Mouse (Mus musculus) G1E-ER4 (cell line): Measurements from ENCODE around the gene Arhgap9. TPM values are rescaled to one million over a fixed set of nuclear protein-coding genes. Genes with fewer than 3 reads are reported as not detected.

ENCODE experiments used
- GATA1 ChIP-seq: IDR thresholded peaks from one replicate; pipeline ENCODE4 v1.8.0; 2012; ENCODE audit warnings: low read length, inconsistent platforms
- polyA plus RNA-seq: library from polyadenylated mRNA; stranded (reverse); fragments of >175 nt; gene quantifications from 2 replicates; pipeline ENCODE4 v1.2.3, GENCODE M21; 2012

Arhgap9 gene
- polyA plus RNA-seq, 1 experiment = 32.2 TPM

- TF ChIP-seq GATA1 = no peak
Observed at GRCm38 (mm10) chr10:127311476-127312355, 10.0 kb upstream of the Arhgap9 start, which contains the start of gene Mars. Gene Mars, minus strand, starts transcription at chr10:127311786.

DNA sequence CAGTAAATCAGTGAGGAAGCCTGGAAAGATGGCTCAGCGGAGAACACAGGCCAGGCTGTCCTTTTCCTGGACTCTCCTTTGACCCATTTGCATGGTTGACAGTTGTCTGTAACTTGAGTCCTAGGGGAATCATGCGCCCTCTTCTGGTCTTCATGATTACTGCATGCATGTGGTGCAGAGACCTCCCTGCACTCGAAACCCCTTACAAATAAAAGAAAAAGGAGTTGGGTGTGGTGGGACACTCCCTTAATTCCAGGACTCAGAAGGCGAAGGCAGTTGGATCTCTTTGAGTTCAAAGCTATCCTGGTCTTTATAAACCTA lies 9.4 kb upstream of the Arhgap9 start:
- TF ChIP-seq GATA1 = no peak

DNA sequence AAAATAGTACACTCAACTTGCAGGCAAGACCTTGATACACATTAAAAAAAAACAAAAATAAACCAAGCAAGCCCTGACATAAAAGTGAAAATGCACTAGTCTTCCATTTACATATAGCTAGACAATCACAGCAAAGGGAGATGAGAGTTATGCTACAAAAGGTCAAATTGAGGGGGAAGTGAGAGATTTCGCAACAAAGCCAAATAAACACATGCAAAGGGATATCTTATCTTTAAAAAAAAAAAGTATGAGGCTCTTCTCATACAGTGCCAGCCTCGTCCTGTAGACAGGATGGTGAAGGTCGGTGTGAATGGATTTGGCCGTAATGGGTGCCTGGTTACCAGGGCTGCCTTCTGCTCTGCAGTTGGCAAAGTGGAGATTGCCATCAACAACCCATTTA lies 8.9 kb upstream of the Arhgap9 start:
- TF ChIP-seq GATA1 = no peak

DNA sequence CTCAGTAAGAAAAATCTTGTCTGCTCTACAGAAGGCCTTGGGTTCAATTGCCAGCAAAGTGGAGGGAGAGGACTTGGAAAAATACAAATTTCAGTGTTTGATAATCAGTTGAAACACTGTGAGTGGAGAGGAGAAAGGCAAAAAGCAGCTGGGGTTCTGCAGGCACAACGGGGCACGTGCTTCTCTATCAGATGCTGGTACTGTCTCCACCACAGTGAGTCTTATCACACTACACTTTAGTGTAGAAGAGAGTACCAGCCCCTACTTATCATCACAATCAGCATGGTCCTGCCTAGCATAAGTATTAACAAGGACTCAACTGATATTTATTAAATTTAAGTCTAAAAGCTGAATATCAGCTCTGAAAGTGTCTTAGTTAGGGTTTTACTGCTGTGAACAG lies 4.5 kb upstream of the Arhgap9 start:
- peak; percentile 69 for TF ChIP-seq GATA1

DNA sequence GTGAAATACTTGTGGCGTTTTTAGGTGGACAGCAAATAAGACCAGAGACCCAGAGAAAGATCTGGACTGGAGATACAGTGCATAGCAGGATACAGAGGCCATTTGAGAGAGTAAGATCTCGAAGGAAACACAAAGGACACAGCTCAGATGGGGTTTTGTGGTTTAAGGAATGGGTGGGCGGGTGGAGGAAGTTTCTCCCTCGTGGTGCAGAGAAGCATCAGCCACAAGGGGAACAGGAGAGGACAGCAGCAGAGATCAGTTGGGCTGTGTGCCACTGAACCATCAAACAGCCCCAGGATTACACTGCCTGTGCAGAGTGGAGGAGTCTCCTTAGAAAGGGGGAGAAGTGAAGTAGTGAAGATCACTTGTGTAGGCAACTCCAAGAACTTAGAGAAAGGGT lies 3.8 kb upstream of the Arhgap9 start:
- no peak for TF ChIP-seq GATA1

DNA sequence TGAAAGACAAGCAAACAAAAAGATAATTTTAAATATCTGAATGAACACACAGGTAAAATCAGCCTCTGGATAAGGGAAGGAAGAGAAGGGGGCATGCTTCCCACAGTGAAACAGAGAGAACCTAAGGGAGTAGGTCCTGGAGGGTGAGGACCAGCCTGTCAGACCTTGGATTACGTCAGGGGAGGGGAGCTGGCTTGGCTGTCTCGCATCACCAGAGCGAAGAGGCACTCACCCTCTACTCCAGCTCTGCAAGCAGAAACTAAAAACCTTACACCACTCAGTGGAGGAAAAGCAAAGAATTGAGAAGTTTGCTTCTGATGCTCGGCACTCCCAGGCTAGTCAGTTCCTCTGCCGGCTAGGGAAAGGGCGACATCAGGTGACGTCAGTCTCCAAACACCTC lies 1.8 kb upstream of the Arhgap9 start:
- no peak for TF ChIP-seq GATA1

- no peak for TF ChIP-seq GATA1
Observed at GRCm38 (mm10) chr10:127322178-127322577, 414 bp downstream of the Arhgap9 start.

DNA sequence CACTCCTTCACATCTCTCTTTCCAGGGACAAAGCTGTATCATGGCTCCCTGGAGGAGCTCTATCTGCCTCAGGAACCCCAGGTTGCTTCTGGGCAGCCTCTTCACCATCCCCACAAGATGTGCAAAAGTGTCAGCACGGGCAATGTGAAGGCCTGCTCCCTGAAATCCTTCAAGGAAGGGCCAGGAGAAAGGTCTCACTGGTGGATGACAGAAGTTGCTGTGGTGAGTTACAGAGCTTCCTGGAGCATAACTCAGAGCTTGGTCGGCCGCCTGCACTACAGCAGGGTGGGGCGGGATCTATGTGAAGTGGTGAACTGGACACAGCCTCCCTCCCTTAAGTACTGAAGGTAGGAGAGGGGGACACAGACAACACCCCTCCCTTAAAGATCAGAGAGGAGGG lies 905 bp downstream of the Arhgap9 start:
- TF ChIP-seq GATA1 = no peak

- TF ChIP-seq GATA1 = no peak
Observed at GRCm38 (mm10) chr10:127323131-127323855, 1.5 kb downstream of the Arhgap9 start.

DNA sequence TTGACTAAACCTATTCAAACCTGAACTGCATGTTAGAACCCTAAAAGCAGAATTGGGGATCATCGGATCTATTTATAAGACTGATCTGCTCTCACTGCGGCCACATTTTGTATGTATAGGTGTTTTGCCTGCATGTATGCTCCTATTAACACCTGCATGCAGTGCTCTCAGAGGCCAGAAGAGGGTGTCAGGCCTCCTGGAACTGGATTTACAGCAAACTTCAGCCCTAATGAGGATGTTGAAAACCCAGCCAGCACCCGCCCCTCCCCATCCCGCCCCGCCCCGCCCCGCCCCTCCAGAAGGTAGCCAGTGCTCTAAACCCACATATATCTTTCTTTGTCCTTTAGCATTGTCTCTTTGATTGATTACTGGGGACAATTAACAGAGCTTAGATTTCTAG lies 2.7 kb downstream of the Arhgap9 start:
- TF ChIP-seq GATA1 = no peak

GRCm38 (mm10) chr10:127325454-127326016 lies 3.8 kb downstream of the Arhgap9 start:
- TF ChIP-seq GATA1 = no peak

DNA sequence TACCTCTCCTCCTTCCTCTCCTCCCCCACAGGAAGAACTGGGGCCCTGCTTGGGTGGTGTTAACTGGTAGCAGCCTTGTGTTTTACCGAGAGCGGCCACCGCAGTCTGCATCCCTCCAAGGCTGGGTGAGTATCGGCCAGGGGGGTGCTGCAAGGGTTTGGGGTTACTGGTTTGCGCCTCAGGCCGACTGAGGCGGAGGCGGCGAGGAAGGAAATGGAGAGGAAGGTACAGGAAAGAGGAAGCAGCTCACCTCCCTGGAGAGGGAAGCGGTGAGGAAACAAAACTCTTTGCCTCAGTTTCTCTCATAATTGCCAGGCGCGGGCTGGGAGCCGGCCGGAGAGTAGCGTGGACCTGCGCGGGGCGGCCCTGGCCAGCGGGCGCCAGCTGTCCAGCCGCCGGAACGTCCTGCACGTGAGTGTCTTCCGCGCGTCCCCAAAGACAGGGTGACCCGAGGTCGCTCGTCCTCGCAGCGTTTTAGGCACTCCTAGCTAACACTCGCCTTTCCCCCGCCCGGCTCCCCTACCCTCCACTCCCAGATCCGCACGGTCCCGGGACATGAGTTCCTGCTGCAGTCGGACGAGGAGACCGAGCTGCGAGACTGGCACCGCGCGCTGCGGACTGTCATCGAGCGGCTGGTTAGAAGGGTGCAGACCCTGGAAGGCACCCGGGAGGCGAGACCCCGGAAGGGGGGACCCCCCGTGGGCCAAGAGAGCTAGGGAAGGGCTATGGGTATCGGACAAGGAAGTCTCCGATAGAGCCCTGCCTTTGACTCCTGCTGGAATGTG lies 4.4 kb downstream of the Arhgap9 start:
- no peak for TF ChIP-seq GATA1

DNA sequence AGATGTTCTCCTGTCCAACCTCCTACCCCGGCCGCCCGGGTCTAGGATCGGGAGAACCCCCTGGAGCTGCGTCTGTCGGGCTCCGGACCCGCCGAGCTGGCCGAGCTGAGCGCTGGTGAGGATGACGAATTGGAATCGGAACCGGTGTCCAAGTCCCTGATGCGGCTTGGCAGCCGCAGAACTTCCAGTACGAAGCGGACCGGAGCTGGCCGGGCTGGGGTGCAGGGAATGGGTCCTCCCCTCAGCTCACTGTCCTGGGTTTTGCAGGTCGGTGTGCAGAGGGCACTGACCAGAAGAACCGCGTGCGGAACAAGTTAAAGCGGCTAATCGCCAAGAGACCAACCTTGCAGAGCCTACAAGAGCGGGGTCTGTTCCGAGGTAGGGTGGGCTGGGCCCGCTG lies 5.1 kb downstream of the Arhgap9 start:
- no peak for TF ChIP-seq GATA1

GRCm38 (mm10) chr10:127327461-127328145 lies 5.8 kb downstream of the Arhgap9 start:
- TF ChIP-seq GATA1 = no peak

DNA sequence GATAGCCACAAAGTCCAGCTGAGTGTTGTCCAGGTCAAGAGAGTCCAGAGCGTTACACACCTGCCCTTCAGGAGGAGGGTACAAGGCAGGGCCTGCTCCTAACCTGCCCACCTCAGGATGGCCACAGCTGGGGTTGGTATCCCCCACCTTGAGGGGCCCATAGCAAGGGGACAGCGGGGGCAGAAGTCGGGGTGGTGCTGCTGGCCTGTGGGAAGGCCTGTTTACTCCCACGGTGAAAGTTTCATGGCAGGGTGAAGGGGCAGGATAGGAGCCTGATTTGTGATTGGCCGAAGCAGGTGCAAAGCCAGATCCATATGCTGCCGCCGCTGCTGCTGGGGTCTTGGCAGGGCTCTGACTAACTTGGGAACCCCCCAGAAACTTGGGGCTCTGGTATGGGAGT lies 8.4 kb downstream of the Arhgap9 start:
- no peak for TF ChIP-seq GATA1

- TF ChIP-seq GATA1 = no peak
Observed at GRCm38 (mm10) chr10:127332211-127332874, 10.6 kb downstream of the Arhgap9 start.
